Mouse (Mus musculus) 3134 (cell line): ENCODE results near the gene Fanci.

Experiments
- DNase-seq: peaks from one replicate; pipeline ENCODE4 v3.0.0-alpha.2; 2011; ENCODE audit warnings: low spot score; ENCODE audit not compliant: insufficient read length; ENCODE audit errors: extremely low read depth

Fanci gene

DNA sequence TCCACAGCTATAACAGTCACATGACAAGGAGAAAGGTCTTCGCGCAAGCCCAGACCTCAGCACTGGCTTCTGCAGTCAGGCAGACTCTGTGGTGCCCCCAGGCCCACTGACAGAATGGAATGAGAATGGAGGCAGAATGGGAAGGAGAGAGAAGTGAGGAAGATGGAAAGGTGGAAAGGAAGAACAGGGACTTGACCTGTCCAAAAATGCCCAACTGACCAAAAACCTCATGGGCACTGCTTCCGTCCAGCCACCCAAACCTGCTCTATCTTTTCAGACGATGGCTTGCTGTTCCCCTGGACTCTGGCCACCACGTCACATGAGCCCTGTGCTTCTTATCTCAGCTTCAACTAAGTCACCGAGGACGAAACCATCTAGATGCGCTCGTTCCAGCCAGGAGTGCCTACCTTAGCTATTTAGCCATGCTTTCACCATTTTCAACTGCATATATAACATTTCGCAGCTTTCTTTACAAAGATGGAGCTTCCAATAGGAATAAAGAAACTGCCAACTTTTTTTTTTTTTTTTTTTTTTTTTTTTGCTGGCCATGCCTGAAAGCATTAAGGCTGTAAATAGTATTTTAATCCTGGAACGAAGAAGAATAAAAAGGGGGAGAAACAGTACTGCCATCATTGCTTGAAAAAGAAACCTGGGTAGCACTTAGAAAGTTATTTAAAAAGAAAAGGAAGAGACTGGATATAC is 71.8 kb downstream of the Fanci start:
- no peak for DNase-seq

DNA sequence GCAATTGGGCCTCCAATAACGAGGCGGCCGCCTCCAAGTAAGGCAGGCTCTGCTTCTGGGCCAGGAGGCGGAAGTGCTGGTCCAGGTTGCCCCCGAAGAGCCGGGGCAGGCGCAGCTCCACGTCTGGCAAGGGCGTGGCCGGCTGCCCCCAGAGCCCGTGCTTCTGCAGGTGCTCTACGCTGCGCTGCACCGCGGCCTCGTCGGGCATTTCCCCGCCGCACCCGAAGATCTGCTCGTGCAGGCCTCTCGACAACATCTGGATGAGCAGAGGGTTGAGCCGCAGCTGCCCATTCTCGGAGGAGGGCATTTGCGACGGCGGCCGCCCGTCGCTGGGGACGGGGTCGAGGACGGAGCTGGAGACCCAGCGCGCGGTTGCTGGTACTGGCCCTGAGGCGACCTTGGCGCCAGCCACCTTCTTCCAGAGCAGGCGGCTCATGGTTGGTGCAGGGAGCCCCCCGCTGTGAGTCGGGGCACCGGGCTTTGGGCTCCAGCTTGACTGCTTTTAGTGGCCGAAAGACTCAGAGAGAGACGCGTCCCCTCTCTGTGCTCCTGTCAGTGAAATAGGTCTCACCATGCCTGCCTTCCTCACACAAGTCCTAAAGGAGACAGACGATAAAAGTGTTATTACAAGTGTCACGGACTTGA is 73.2 kb downstream of the Fanci start:
- DNase-seq = peak; percentile 23

DNA sequence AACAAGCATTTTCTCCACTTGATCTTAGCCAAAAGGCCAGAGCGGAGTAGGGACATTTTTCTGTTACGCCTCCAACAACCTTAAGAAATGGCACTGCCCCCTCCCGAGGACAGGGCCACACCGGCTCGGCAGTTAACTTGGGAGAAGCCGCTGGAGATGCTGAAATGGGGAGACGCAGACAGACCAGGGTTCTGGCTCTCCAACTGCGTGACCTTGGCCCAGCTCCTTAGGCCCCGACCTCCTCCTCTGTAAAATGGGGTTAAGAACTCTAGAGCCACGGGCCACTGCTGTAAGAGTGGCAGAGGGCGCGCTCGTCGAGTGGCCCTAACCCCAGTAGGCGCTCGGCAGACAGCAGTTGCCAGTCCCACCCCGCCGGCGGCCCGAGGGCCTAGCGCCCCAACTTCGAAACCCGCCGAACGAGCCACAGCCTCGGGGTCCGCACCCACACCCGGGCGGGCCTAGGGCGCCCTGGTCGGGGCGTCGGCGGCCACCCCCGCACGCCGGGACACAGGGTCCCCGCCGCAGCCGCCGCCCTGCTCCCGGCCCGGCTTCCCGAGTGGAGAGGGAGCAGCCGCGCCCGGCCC is 73.8 kb downstream of the Fanci start:
- DNase-seq = peak; percentile 69

DNA sequence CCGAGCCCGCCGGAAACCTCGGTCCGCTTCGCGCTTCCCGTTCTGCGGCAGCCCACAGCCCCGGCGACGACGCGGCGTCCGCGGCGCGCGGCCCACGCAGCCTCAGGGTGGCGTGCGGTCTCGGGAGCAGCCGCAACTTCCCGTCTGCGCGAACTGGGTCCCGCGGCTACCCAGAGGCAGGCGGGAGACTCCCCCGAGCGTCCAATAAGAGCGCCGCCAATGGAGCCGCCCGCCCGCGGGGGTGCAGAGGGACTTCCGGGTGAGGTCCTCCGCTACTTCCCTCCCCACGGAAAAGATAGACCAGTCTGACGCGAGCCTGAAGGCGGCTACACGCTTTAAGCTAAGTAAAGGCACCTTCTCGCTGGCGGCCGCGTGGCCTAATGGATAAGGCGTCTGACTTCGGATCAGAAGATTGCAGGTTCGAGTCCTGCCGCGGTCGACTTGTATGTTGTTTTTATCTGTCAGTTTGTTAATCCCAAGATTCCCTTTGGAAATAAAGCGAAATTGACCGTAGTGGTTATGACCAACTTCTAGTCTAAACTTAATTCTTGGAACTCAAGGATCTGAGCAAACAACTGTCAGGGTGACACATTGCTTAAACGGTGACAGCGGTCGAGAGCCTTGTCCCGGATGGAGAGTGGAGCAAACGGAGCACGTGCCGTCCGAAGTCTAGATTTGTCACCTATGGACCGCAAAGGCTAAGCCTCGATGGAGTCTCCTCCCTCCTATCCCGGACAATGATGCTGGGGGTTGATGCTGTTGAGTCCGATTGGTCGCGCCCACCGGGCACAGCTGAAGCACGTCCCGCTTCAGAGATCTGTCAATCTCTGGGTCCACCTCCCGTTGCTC is 74.5 kb downstream of the Fanci start, which contains the start of gene Polg:
Gene Polg, minus strand, starts transcription at position 310 of the 849 bp plus-strand sequence.
- peak; percentile 98 for DNase-seq

DNA sequence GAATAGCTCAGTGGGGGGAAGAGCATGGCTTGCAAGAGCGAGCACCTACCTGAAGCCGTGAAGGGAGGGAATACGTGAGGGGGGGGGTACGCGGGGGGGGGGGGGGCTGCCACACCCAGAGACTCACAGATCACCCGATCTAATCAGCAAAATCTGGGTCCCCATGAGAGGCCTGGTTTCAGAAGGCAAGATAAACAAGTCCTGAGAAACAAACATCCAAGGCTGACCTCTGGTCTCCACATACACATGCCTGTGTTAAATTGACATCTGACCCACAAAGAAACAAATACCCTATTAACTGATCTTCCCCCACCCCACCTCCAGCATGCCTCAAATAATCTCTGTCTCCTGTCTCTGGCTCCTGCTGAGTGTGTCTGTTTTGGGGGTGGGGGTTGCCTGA is 76.2 kb downstream of the Fanci start:
- no peak for DNase-seq

DNA sequence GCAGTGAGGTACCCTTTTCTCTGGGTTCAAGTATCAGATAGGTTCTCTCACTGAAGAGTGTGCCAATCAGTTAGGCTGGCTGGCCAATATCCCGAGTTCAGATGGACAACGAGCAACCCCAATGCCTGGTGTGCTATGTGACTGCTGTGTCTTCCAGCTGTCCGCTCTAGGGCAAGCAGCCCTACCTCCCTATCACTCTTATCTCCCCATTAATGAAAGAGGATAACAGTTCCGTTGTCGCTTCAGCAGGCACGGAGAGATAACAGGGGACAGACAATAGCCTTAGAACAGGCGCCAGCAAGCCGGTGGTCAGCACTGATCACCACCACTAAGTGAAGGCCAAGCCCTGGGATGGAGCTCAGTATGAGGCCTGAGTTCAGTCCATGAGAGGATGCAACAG is 77.3 kb downstream of the Fanci start:
- DNase-seq = no peak

DNA sequence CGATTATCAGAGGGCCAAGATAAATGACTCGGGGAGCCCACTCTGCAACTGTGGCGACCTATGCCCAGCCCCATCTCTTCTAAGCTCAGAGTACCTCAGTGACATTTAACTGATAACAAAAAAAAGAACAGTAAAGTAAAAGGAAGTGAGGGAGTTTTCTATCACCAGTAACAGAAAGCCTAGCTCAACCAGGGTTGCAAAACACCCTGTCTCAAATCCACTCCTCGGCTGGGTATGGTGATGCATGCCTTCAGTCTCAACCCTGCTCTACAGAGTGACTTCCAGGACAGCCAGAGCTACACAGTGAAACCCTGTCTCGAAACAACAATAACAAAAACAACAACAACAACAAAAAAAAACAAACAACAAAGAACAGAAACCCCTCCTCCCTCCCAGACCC is 78.0 kb downstream of the Fanci start:
- DNase-seq = no peak

DNA sequence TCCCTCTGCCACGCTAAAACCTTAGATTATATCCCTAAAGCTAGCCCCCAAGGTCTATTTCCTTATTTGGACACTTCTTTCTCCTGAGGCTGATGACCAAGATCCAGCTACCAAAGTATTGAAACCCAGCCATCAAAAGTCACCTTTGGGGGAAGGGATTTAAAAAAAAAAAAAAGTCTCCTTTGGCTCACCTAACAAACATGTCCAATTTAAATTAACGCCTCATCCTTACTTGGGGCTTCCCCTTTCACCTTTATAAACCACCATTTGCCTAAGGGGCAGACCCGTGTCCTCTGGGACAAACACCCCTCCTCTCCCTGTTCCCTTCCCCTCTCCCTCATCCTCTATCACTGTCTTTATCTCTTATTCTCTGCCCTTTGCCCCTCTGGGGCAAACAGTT is 79.0 kb downstream of the Fanci start:
- DNase-seq = no peak

DNA sequence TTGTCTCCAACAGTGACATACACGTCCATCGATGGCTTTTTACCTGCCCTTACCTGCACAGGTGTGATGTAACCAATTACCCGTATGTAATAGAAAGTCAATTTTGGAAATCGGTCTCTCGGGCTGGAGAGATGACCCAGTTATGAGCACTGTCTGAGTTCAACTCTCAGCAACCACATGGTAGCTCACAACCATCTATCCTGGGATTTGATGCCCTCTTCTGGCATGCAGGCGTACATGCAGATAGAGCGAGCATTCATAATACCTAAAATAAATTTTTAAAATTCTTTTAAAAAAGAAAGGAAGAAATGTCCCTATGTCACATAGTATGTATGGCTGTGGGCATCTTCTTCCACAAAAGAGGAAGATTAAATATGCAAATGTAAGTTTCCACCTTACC is 79.7 kb downstream of the Fanci start:
- no peak for DNase-seq

DNA sequence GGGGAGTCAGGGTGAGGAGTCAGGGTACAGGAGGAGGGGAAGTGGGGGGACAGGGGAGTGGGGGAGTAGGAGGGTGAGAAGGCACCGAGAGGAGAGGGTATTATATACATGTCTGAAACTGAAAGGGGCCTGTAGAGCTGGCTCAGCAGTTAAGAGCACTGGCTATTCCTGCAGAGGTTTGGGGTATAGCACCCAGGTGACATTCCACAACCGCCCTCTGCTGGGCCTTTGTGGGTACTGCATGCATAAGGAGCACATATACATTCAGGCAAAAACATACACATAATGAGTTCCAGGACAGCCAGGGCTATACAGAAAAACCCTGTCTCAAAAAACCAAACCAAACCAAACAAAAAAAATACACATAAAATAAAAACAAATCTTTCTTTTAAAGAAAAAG is 81.1 kb downstream of the Fanci start:
- no peak for DNase-seq

DNA sequence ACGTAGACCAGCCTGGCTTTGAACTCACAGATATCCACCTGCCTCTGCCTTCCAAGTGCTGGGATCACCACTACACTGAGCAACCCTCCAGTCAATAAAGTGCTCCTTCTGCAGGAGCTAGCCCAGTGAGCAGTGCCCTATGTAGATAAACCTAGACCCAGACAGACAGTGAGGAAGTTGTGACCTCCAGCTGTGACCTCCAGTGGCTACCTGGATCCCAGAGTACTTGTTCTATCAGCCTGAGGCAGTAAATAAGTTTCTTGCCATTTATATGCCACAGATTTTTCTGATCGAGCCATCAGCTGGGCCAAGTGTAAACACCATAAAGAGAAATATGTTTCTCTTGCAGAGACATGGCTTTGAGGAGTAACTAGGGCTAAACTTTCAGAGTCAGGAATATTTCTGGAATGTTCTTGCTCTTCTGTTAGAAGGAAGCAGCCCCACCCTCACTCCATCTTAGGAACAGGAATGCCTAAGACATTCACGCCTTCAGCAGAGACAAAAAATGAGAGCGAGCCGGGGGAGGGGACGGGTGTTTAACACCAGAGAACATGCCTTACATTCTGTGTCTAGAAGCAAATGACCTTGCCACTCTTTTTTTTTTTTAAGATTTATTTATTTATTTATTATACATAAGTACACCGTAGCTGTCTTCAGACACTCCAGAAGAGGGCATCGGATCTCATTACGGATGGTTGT is 81.9 kb downstream of the Fanci start:
- no peak for DNase-seq

DNA sequence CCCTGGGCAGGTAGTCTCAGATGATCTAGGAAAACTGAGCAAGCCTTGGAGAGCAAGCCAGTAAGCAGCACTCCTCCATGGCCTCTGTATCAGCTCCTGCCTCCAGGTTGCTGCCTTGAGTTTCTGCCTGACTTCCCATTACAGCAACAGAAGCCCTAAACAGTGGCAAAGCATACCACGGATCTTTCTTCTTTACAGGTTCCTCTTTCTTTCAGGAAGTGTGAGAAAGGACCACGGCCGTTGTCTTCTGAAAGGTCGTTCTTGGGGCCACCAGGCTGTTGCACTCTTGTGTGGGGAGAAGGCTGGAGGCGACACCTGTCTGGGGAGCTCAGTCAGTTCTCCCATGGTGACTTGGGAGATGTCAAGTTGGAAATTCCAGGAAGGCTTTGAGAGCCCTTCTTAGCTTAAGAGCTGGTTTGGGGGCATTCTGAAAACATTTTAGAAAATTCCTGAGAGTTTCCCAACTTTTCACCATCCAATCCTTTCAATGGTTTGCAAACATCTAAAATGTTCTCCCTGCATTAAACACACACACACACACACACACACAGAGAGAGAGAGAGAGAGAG is 83.2 kb downstream of the Fanci start:
- DNase-seq = no peak

DNA sequence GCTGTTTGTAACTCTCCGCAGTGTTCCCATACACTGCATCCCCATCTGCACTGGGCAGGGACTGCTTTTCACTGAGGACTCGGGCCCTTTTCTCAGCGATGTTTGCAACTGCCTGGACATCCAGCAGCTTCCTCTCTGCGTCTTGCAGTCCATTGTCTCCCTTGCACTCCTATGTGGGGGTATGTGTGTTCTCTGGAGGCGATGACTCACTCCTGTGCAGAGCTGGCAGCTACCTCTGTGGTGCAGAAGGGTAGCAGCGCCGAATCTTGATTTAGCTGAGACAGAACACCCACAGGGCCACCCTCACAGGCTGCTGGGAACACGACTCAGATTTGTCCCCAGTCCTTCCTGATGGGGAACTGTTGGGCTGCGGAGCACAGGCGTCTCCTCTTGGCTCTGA is 94.8 kb downstream of the Fanci start:
- peak; percentile 36 for DNase-seq

DNA sequence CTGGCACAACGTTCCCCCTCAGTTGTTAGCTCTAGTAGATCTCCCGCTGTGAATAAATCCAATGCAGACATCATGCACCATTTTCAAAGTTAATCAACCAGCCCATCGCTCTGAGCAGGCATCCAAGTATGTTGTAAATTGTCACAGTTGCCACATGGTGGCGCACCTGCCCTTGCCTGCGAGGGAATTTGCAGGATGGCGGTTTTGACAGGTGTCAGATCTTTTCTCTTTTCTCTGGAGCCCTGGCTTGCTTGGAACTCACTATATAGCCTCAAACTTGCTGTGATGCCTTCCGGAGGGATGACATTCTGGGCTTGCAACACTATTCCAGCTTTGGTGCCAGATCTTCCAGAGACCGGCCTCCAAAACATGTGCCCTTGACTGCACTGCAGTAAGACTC is 102.2 kb downstream of the Fanci start:
- DNase-seq = no peak

DNA sequence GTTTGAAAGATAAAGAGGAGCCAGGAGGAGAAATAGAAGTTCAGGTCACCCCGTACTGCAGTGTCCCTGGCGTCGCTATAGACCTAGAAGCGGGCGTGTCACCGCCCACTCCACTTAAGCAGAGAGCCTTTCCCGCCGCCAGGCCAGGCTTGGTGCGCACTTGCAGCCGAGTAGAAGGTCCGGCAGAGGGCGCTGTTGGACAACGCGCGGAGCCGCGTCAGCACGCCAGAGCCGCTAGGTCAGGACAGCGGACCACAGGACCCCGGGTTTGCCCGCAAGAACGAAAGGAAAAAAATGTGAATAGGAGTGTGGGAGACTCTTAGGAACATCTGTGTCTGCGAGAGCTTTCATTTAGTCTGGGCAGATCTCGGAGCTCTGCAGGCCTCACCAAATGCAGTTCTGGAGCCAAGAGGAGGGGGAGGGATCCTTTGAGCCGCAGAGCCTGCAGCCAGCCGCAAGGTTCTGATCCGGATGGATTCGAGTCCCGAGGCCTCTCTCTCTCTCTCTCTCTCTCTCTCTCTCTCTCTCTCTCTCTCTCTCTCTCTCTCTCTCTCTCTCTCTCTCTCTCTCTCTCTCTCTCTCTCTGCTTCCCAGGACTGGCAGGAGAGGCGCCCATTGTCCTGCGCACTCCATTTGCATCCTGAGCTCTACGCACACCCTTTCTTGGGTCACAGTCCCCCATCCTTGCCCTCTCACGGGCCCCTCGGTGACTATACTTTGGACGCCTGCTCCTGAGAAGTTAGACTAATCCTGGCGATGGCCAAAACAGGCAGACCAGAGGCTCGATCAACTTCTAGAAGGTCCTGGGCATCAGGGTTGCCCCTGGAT is 104.5 kb downstream of the Fanci start:
- peak; percentile 83 for DNase-seq

DNA sequence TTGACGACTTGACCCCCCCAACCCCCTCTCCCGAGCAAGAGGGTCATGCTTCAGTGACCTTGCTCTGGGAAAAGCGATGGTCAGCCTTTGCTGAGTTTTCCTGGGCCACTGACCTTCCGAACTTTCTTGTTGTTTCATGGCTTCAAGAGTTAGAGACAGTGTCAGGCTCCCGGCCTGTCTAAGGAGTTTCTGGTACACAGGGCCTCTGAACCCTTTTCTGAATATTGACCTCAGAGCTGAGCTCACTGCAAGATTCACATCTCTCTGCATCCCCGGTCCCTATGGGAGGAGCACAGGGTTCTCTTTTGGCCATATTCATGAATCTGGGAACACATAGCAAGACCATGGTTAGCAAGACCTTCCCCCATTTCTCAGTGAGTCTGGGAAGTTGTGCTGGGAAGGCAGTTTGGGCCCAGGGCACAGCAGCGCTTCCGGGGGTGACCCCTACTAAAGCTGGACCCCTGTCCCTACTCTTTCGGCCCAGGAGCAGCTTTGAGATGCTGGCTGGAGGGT is 105.1 kb downstream of the Fanci start:
- DNase-seq = no peak

DNA sequence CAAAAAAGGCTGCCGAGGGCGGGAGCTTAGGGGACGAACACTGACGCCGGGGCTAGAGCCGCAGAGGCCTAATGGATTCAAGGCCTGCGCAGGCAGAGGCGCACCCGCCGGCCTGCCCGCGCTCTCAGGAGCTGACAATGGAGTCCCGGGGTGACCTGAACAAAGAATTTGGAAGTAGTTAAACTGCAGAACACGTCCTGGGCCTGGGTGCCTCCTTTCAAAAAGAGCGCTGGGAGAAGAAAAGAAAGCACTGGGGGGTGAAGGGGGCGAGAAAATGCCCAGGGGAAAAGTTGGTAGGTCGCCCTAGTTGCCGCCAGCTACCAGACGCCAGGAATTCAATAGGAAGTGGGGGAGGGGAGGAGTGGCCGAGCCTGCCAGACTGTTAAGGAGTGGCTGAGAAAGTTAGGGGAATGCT is 106.0 kb downstream of the Fanci start:
- no peak for DNase-seq

DNA sequence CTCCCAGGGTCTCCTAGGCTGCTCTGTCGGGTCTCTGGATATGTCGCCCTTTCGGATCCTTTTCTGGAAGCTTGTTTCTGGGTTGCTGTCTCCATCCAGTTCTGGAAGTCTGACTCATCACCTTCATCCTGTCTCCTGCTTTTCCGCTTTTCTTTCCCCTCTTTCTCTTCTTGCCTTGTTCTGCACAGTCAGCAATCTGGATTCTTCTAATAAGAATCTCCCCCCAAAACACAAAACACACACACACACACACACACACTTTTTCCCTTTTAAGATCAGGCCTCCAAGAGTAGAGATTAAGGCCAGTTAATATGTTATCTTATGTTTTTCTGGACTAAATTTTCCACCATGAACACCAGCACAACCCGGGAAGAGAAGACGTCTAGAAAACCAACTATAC is 106.6 kb downstream of the Fanci start:
- no peak for DNase-seq

DNA sequence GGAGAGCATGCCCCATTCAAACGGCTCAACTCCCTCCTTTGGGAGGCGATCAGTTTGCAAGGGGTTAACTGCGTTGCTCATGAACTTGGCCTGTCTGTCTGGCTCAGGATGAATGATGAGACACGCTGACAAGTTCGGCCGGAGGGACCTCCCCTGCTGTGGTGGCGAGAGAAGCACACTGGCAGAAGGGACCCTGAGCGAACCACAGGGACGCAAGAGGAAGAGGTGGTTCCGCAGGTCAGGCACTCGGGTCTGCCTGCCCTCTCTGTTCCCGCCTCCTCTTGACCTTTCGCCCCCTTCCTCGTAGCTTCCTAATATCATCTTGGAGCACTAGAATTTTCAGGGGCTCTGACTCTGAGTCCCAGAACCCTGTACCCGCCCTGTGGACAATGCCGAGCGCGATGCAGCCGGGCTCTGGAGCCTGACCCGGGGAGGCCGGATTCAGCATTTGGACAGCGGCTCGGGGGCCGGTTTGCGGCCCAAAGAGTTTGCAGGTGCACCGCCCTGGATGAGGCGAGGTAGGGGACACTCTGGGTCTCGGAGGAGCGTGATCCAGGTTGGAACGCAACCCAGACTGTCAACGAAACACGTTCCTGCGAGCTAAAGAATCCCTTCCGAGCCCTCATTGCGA is 107.4 kb downstream of the Fanci start:
- DNase-seq = no peak
